ENCODE assay signal across 13 mouse cellular contexts in genomic region chr2:117941517-117942096, GRCm38 (mm10).
DNase-seq lines count a peak whose midpoint lies in the region; ATAC-seq and TF ChIP-seq lines count a peak whose summit lies in the region.
"Had no signal": no experiment of that assay in that cellular context is flagged by ENCODE, and none has a peak within 500 bp of the region (broad histone marks: within the 10 kb centered on the region; RNA-seq: fewer than 3 reads in every experiment).

No protein-coding gene starts in this region.

- no peak for TF ChIP-seq CTCF in midbrain, postnatal 0 days (IDR thresholded peaks at IDR 0.05)

- no peak for ATAC-seq in heart, embryonic 14.5 days (ENCODE audit: insufficient number of reproducible peaks, insufficient read depth, low FRiP score, low read depth)
- ATAC-seq in midbrain, postnatal 0 days (ENCODE audit: low FRiP score), result no peak
- no peak for ATAC-seq in midbrain, embryonic 11.5 days (ENCODE audit: low FRiP score)
- ATAC-seq in stomach, embryonic 16.5 days (ENCODE audit: insufficient read depth, low FRiP score), result no peak
- ATAC-seq: intestine, postnatal 0 days had no signal

- no peaks in the 10 kb centered on the region for H3K36me3 ChIP-seq in heart, embryonic 14.5 days (ENCODE audit: control insufficient read depth, insufficient read depth, low read length)
- H3K36me3 ChIP-seq in midbrain, postnatal 0 days (ENCODE audit: insufficient read depth, low read length), result no peaks in the 10 kb centered on the region
- H3K36me3 ChIP-seq in midbrain, embryonic 11.5 days (ENCODE audit: control insufficient read depth, insufficient read depth, low read length), result no peaks in the 10 kb centered on the region
- no peaks in the 10 kb centered on the region for H3K36me3 ChIP-seq in stomach, embryonic 16.5 days (ENCODE audit: control insufficient read depth, insufficient read depth, low read length)
- H3K36me3 ChIP-seq: hindbrain, embryonic 10.5 days had no signal

- 37% methylated on average over 6 of the region's 6 CpGs for WGBS in heart, embryonic 14.5 days
- WGBS in midbrain, postnatal 0 days, result 49% methylated on average over 6 of the region's 6 CpGs
- WGBS in midbrain, embryonic 11.5 days, result 61% methylated on average over 6 of the region's 6 CpGs
- WGBS in large intestine, adult 2 months, result 19% methylated on average over 6 of the region's 6 CpGs
- 51% methylated on average over 6 of the region's 6 CpGs for WGBS in stomach, embryonic 16.5 days

- H3K9ac ChIP-seq in heart, embryonic 14.5 days (ENCODE audit: low read length), result no peak overlapping the region
- no peak overlapping the region for H3K9ac ChIP-seq in midbrain, postnatal 0 days (replicated peaks; ENCODE audit: low read length, poor library complexity, severe bottlenecking)
- no peak overlapping the region for H3K9ac ChIP-seq in midbrain, embryonic 11.5 days (ENCODE audit: low read length)
- H3K9ac ChIP-seq in stomach, embryonic 16.5 days (ENCODE audit: low read length), result peak overlapping the region; percentile 21; the same call in 1 of the 2 replicates

- peak overlapping the region in 1 of 2 experiments; percentile 14; a peak in 1 of 4 replicates for H3K27ac ChIP-seq in heart, embryonic 14.5 days (replicated peaks in 1 of 2; ENCODE audit: control insufficient read depth in 1 of 2, insufficient read depth in 1 of 2, low read depth in 2 of 2, low read length in 2 of 2)
- H3K27ac ChIP-seq in midbrain, postnatal 0 days (ENCODE audit: low read depth, low read length), result no peak overlapping the region
- no peak overlapping the region for H3K27ac ChIP-seq in midbrain, embryonic 11.5 days (ENCODE audit: low read depth, low read length)
- no peak overlapping the region for H3K27ac ChIP-seq in stomach, embryonic 16.5 days (ENCODE audit: low read length)
- H3K27ac ChIP-seq: hindbrain, embryonic 10.5 days; layer of hippocampus, adult 2 months had no signal

- peaks cover 0 to 4% of the 10 kb centered on the region in 2 experiments; a peak in 2 of 4 replicates for H3K4me1 ChIP-seq in heart, embryonic 14.5 days (ENCODE audit: control insufficient read depth in 2 of 2, insufficient read depth in 2 of 2, low read length in 2 of 2)
- H3K4me1 ChIP-seq in midbrain, postnatal 0 days (ENCODE audit: insufficient read depth, low read length), result no peaks in the 10 kb centered on the region
- peaks cover 8% of the 10 kb centered on the region for H3K4me1 ChIP-seq in midbrain, embryonic 11.5 days (ENCODE audit: control insufficient read depth, insufficient read depth, low read length)
- peaks cover 8% of the 10 kb centered on the region; the same call in 1 of the 2 replicates for H3K4me1 ChIP-seq in stomach, embryonic 16.5 days (ENCODE audit: control insufficient read depth, insufficient read depth, low read length)

- no peak overlapping the region for H3K4me3 ChIP-seq in heart, embryonic 14.5 days (ENCODE audit: control insufficient read depth in 1 of 2, insufficient read depth in 1 of 2, low read depth in 1 of 2, low read length in 2 of 2)
- H3K4me3 ChIP-seq in midbrain, postnatal 0 days (ENCODE audit: low read depth, low read length), result no peak overlapping the region
- no peak overlapping the region for H3K4me3 ChIP-seq in midbrain, embryonic 11.5 days (ENCODE audit: low read depth, low read length)
- H3K4me3 ChIP-seq in stomach, embryonic 16.5 days (replicated peaks; ENCODE audit: low read length), result no peak overlapping the region
- H3K4me3 ChIP-seq: hindbrain, embryonic 10.5 days; layer of hippocampus, adult 2 months had no signal

- H3K4me2 ChIP-seq in heart, embryonic 14.5 days (ENCODE audit: low read length), result peak overlapping the region; percentile 43
- H3K4me2 ChIP-seq in midbrain, postnatal 0 days (ENCODE audit: low read depth, low read length, poor library complexity, severe bottlenecking), result no peak overlapping the region
- H3K4me2 ChIP-seq in midbrain, embryonic 11.5 days, result no peak overlapping the region
- H3K4me2 ChIP-seq in stomach, embryonic 16.5 days (ENCODE audit: low read depth, low read length), result 0 out of 2 replicates have a peak overlapping the region, but pooled peaks have one; percentile 9

- intact Hi-C loops in heart, postnatal 10 days (cut with DNase I), result no loop called here

- H3K9me3 ChIP-seq in heart, embryonic 14.5 days (ENCODE audit: control insufficient read depth, low read length), result no peaks in the 10 kb centered on the region
- H3K9me3 ChIP-seq in midbrain, postnatal 0 days (ENCODE audit: low read length), result no peaks in the 10 kb centered on the region
- no peaks in the 10 kb centered on the region for H3K9me3 ChIP-seq in midbrain, embryonic 11.5 days (ENCODE audit: control insufficient read depth, low read length)
- no peaks in the 10 kb centered on the region for H3K9me3 ChIP-seq in stomach, embryonic 16.5 days (replicated peaks; ENCODE audit: control insufficient read depth, low read length)
- H3K9me3 ChIP-seq: hindbrain, embryonic 10.5 days had no signal

- no peaks in the 10 kb centered on the region for H3K27me3 ChIP-seq in heart, embryonic 14.5 days (ENCODE audit: control insufficient read depth, insufficient read depth, low read length)
- H3K27me3 ChIP-seq in midbrain, postnatal 0 days (ENCODE audit: insufficient read depth, low read length), result no peaks in the 10 kb centered on the region
- no peaks in the 10 kb centered on the region for H3K27me3 ChIP-seq in midbrain, embryonic 11.5 days (ENCODE audit: control insufficient read depth, insufficient read depth, low read length)
- no peaks in the 10 kb centered on the region for H3K27me3 ChIP-seq in stomach, embryonic 16.5 days (ENCODE audit: control insufficient read depth, insufficient read depth, low read length)

- no peak for DNase-seq in heart, postnatal 10 days
- peak; percentile 5 for DNase-seq in midbrain, postnatal 0 days (ENCODE audit: low spot score)
- DNase-seq in midbrain, embryonic 11.5 days (ENCODE audit: low spot score, missing footprints), result no peak
- peak; percentile 54 for DNase-seq in large intestine, adult 2 months (ENCODE audit: low read depth, low spot score)
- no peak for DNase-seq in spleen, postnatal 4 days (ENCODE audit: low spot score in 2 of 2)
- DNase-seq: adrenal gland, postnatal 10 days; gastrocnemius, postnatal 25 days; thymus, postnatal 4 days had no signal

Comparison
In these comparisons a context has a peak if more than half of its experiments do, and no peak if none do; other contexts are left out.
1. DNase-seq: peak in midbrain, postnatal 0 days (single experiment) and large intestine, adult 2 months (single experiment); none in heart, postnatal 10 days (0 of 2), midbrain, embryonic 11.5 days (single experiment) and spleen, postnatal 4 days (0 of 2).
2. H3K4me2 ChIP-seq: peak in heart, embryonic 14.5 days (single experiment) and stomach, embryonic 16.5 days (single experiment); none in midbrain, postnatal 0 days (single experiment) and midbrain, embryonic 11.5 days (single experiment).